ENCODE assay signal across 27 mouse cellular contexts in the genomic region with DNA sequence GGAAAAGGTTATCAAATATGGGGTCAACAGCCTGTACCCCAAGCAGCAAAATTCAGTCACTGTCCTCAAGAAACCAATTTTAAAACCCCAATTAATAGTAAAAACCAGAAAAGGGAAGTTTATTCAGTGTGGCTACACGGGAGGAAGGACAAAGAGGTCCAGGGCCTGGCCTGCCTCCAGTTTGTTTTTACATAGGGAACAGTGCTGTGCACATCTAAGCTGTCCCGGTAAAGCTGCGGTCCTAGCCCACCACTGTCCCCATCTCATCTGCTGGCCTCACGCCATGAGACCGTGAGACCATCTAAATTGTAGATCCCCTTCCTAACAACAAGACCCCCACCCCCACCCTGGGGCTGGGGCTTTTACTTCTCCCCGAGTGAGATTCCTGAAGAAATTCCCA. TPM values are rescaled to one million over a fixed set of nuclear protein-coding genes. Genes with fewer than 3 reads are reported as not detected.
DNase-seq lines count a peak whose midpoint lies in the region; ATAC-seq lines count a peak whose summit lies in the region.
"Had no signal": no experiment of that assay in that cellular context is flagged by ENCODE, and none has a peak within 500 bp of the region (broad histone marks: within the 10 kb centered on the region; RNA-seq: fewer than 3 reads in every experiment).

No protein-coding gene starts in this region.

- H3K9me3 ChIP-seq in forebrain, embryonic 13.5 days (replicated peaks) = no peaks in the 10 kb centered on the region
- no peaks in the 10 kb centered on the region for H3K9me3 ChIP-seq in forebrain, embryonic 16.5 days (ENCODE audit: control insufficient read depth, low read length)
- H3K9me3 ChIP-seq in hindbrain, embryonic 14.5 days (ENCODE audit: control insufficient read depth, low read length) = no peaks in the 10 kb centered on the region
- H3K9me3 ChIP-seq in hindbrain, embryonic 12.5 days (replicated peaks) = no peaks in the 10 kb centered on the region
- H3K9me3 ChIP-seq in midbrain, embryonic 12.5 days = no peaks in the 10 kb centered on the region
- H3K9me3 ChIP-seq in midbrain, embryonic 15.5 days = no peaks in the 10 kb centered on the region
- H3K9me3 ChIP-seq: heart, embryonic 10.5 days; intestine, embryonic 15.5 days; limb, embryonic 12.5 days; midbrain, embryonic 10.5 days; neural tube, embryonic 12.5 days had no signal

- 27% methylated on average over 6 of the region's 6 CpGs for WGBS in forebrain, embryonic 13.5 days
- WGBS in forebrain, embryonic 16.5 days = 20% methylated on average over 6 of the region's 6 CpGs
- 45% methylated on average over 6 of the region's 6 CpGs for WGBS in hindbrain, embryonic 14.5 days
- WGBS in hindbrain, embryonic 12.5 days = 46% methylated on average over 6 of the region's 6 CpGs
- WGBS in midbrain, embryonic 12.5 days = 64% methylated on average over 6 of the region's 6 CpGs
- 46% methylated on average over 6 of the region's 6 CpGs for WGBS in midbrain, embryonic 15.5 days

- ATAC-seq in forebrain, embryonic 13.5 days = peak; percentile 25; the same call in 1 of the 2 replicates
- no peak for ATAC-seq in forebrain, embryonic 16.5 days
- no peak for ATAC-seq in hindbrain, embryonic 14.5 days (ENCODE audit: low FRiP score)
- ATAC-seq in hindbrain, embryonic 12.5 days (ENCODE audit: low FRiP score) = no peak
- ATAC-seq in midbrain, embryonic 12.5 days (ENCODE audit: low FRiP score, low read depth) = no peak
- no peak for ATAC-seq in midbrain, embryonic 15.5 days (replicated peaks)
- peak; percentile 63 for ATAC-seq in granulocyte monocyte progenitor cell, adult 5-6 weeks (replicated peaks; ENCODE audit: poor library complexity, severe bottlenecking)
- ATAC-seq: CD4-positive, CD25-positive, alpha-beta regulatory T cell, adult 4 months; intestine, embryonic 15.5 days; liver, postnatal 0 days; lung, postnatal 0 days had no signal

- H3K4me2 ChIP-seq in forebrain, embryonic 13.5 days = no peak overlapping the region
- no peak overlapping the region for H3K4me2 ChIP-seq in forebrain, embryonic 16.5 days (ENCODE audit: low read length)
- no peak overlapping the region for H3K4me2 ChIP-seq in hindbrain, embryonic 14.5 days (replicated peaks)
- H3K4me2 ChIP-seq in hindbrain, embryonic 12.5 days (replicated peaks) = no peak overlapping the region
- H3K4me2 ChIP-seq in midbrain, embryonic 12.5 days (replicated peaks) = no peak overlapping the region
- H3K4me2 ChIP-seq in midbrain, embryonic 15.5 days = no peak overlapping the region
- H3K4me2 ChIP-seq: intestine, embryonic 15.5 days; limb, embryonic 12.5 days; liver, embryonic 11.5 days; neural tube, embryonic 12.5 days had no signal

- no peak for DNase-seq in hindbrain, embryonic 14.5 days (ENCODE audit: low spot score)
- no peak for DNase-seq in layer of hippocampus, adult 18-20 months (ENCODE audit: low spot score in 2 of 2)
- DNase-seq: adrenal gland, postnatal 14 days; cerebellum, adult 8-10 months; cerebellum, postnatal 36 days; gastrocnemius, postnatal 25 days; kidney, postnatal 4 days; liver, postnatal 0 days; right cerebral cortex, adult 18-20 months; right cerebral cortex, postnatal 4 days; thymus, postnatal 25 days had no signal

- no peak overlapping the region for H3K27ac ChIP-seq in forebrain, embryonic 13.5 days
- H3K27ac ChIP-seq in forebrain, embryonic 16.5 days (ENCODE audit: low read length) = no peak overlapping the region
- H3K27ac ChIP-seq in hindbrain, embryonic 14.5 days = 0 out of 2 replicates have a peak overlapping the region, but pooled peaks have one; percentile 38
- H3K27ac ChIP-seq in hindbrain, embryonic 12.5 days = no peak overlapping the region
- H3K27ac ChIP-seq in midbrain, embryonic 12.5 days (replicated peaks) = 0 out of 2 replicates have a peak overlapping the region, but pooled peaks have one; percentile 10
- H3K27ac ChIP-seq in midbrain, embryonic 15.5 days = no peak overlapping the region
- H3K27ac ChIP-seq: heart, embryonic 10.5 days; hindbrain, embryonic 10.5 days; intestine, embryonic 15.5 days; limb, embryonic 12.5 days; macrophage; midbrain, embryonic 10.5 days; neural tube, embryonic 12.5 days had no signal

- H3K4me1 ChIP-seq in forebrain, embryonic 13.5 days = peaks cover 41% of the 10 kb centered on the region
- peaks cover 18% of the 10 kb centered on the region for H3K4me1 ChIP-seq in forebrain, embryonic 16.5 days (replicated peaks; ENCODE audit: control insufficient read depth, insufficient read depth, low read length)
- H3K4me1 ChIP-seq in hindbrain, embryonic 14.5 days (replicated peaks; ENCODE audit: control insufficient read depth, insufficient read depth, low read length) = peaks cover 17% of the 10 kb centered on the region; the same call in 1 of the 2 replicates
- peaks cover 23% of the 10 kb centered on the region for H3K4me1 ChIP-seq in hindbrain, embryonic 12.5 days
- H3K4me1 ChIP-seq in midbrain, embryonic 12.5 days = peaks cover 37% of the 10 kb centered on the region
- peaks cover 20% of the 10 kb centered on the region for H3K4me1 ChIP-seq in midbrain, embryonic 15.5 days
- H3K4me1 ChIP-seq: intestine, embryonic 15.5 days had no signal

- H3K27me3 ChIP-seq in forebrain, embryonic 13.5 days = no peaks in the 10 kb centered on the region
- no peaks in the 10 kb centered on the region for H3K27me3 ChIP-seq in forebrain, embryonic 16.5 days (replicated peaks; ENCODE audit: control insufficient read depth, insufficient read depth, low read length)
- H3K27me3 ChIP-seq in hindbrain, embryonic 14.5 days (ENCODE audit: control insufficient read depth, insufficient read depth, low read length) = no peaks in the 10 kb centered on the region
- no peaks in the 10 kb centered on the region for H3K27me3 ChIP-seq in hindbrain, embryonic 12.5 days
- H3K27me3 ChIP-seq in midbrain, embryonic 12.5 days = no peaks in the 10 kb centered on the region
- no peaks in the 10 kb centered on the region for H3K27me3 ChIP-seq in midbrain, embryonic 15.5 days (replicated peaks)
- H3K27me3 ChIP-seq: intestine, embryonic 15.5 days; limb, embryonic 12.5 days; neural tube, embryonic 12.5 days had no signal

- H3K4me3 ChIP-seq in forebrain, embryonic 13.5 days = no peak overlapping the region
- H3K4me3 ChIP-seq in forebrain, embryonic 16.5 days (replicated peaks; ENCODE audit: low read length) = no peak overlapping the region
- no peak overlapping the region for H3K4me3 ChIP-seq in hindbrain, embryonic 14.5 days (replicated peaks; ENCODE audit: low read length)
- no peak overlapping the region for H3K4me3 ChIP-seq in hindbrain, embryonic 12.5 days
- no peak overlapping the region for H3K4me3 ChIP-seq in midbrain, embryonic 12.5 days
- no peak overlapping the region for H3K4me3 ChIP-seq in midbrain, embryonic 15.5 days
- H3K4me3 ChIP-seq: heart, embryonic 10.5 days; hindbrain, embryonic 10.5 days; intestine, embryonic 15.5 days; limb, embryonic 12.5 days; midbrain, embryonic 10.5 days; neural tube, embryonic 12.5 days had no signal

- H3K36me3 ChIP-seq in forebrain, embryonic 13.5 days (ENCODE audit: poor library complexity, severe bottlenecking) = peaks cover 15% of the 10 kb centered on the region
- H3K36me3 ChIP-seq in forebrain, embryonic 16.5 days (ENCODE audit: control insufficient read depth, insufficient read depth) = no peaks in the 10 kb centered on the region
- H3K36me3 ChIP-seq in hindbrain, embryonic 14.5 days (replicated peaks; ENCODE audit: control insufficient read depth, insufficient read depth) = no peaks in the 10 kb centered on the region
- H3K36me3 ChIP-seq in hindbrain, embryonic 12.5 days = 0 out of 2 replicates have a peak, but pooled peaks cover 3% of the 10 kb centered on the region
- 0 out of 2 replicates have a peak, but pooled peaks cover 7% of the 10 kb centered on the region for H3K36me3 ChIP-seq in midbrain, embryonic 12.5 days
- no peaks in the 10 kb centered on the region for H3K36me3 ChIP-seq in midbrain, embryonic 15.5 days (replicated peaks)
- H3K36me3 ChIP-seq: intestine, embryonic 15.5 days; limb, embryonic 12.5 days had no signal

- H3K9ac ChIP-seq in forebrain, embryonic 13.5 days = no peak overlapping the region; the same call in 1 of the 2 replicates
- H3K9ac ChIP-seq in forebrain, embryonic 16.5 days (replicated peaks; ENCODE audit: low read depth, low read length) = no peak overlapping the region
- H3K9ac ChIP-seq in hindbrain, embryonic 14.5 days = no peak overlapping the region
- H3K9ac ChIP-seq in hindbrain, embryonic 12.5 days = no peak overlapping the region
- no peak overlapping the region for H3K9ac ChIP-seq in midbrain, embryonic 12.5 days (replicated peaks)
- no peak overlapping the region for H3K9ac ChIP-seq in midbrain, embryonic 15.5 days
- H3K9ac ChIP-seq: intestine, embryonic 15.5 days; limb, embryonic 12.5 days; liver, postnatal 0 days; neural tube, embryonic 12.5 days had no signal

RNA-seq across cellular contexts. Expression of a gene that starts 29.8 kb away (rescaled TPM):
- polyA plus RNA-seq in forebrain, embryonic 13.5 days (2015; fragmentation: Nextera tagmentation; extraction: Ambion mirVana) = 113 and 123 TPM in 2 replicates
- 60.2 and 62.2 TPM in 2 replicates for polyA plus RNA-seq in forebrain, embryonic 16.5 days (2015; fragmentation: Nextera tagmentation; extraction: Ambion mirVana)
- polyA plus RNA-seq in hindbrain, embryonic 14.5 days (2014; fragmentation: Nextera tagmentation; extraction: Ambion mirVana) = 44.5 and 46.1 TPM in 2 replicates
- 131 and 133 TPM in 2 replicates for polyA plus RNA-seq in hindbrain, embryonic 12.5 days (2016; fragmentation: Nextera tagmentation; extraction: Ambion mirVana)
- polyA plus RNA-seq in midbrain, embryonic 12.5 days (2016; fragmentation: Nextera tagmentation; extraction: Ambion mirVana) = 137 and 144 TPM in 2 replicates
- 52.2 and 53.5 TPM in 2 replicates for polyA plus RNA-seq in midbrain, embryonic 15.5 days (2015; fragmentation: Nextera tagmentation; extraction: Ambion mirVana)
- not detected in 2 replicates for total RNA-seq in granulocyte monocyte progenitor cell, adult 5-6 weeks (2014; fragmentation: Nextera tagmentation)
- total RNA-seq in granulocyte monocyte progenitor cell, adult 5-6 weeks (2017) = 0.22 and 0.26 TPM in 2 replicates
- total RNA-seq in layer of hippocampus, adult 18-20 months (2021) = 10 to 100 TPM; 34.6 to 37.8 TPM
- polyA plus RNA-seq: macrophage had no signal

Comparison
In these comparisons a context has a peak if more than half of its experiments do, and no peak if none do; other contexts are left out.
1. ATAC-seq: peak in forebrain, embryonic 13.5 days (single experiment) and granulocyte monocyte progenitor cell, adult 5-6 weeks (single experiment); none in forebrain, embryonic 16.5 days (single experiment), hindbrain, embryonic 14.5 days (single experiment), hindbrain, embryonic 12.5 days (single experiment), midbrain, embryonic 12.5 days (single experiment) and midbrain, embryonic 15.5 days (single experiment).
2. H3K27ac ChIP-seq: peak in hindbrain, embryonic 14.5 days (single experiment) and midbrain, embryonic 12.5 days (single experiment); none in forebrain, embryonic 13.5 days (single experiment), forebrain, embryonic 16.5 days (single experiment), hindbrain, embryonic 12.5 days (single experiment) and midbrain, embryonic 15.5 days (single experiment).